In the genomic region with DNA sequence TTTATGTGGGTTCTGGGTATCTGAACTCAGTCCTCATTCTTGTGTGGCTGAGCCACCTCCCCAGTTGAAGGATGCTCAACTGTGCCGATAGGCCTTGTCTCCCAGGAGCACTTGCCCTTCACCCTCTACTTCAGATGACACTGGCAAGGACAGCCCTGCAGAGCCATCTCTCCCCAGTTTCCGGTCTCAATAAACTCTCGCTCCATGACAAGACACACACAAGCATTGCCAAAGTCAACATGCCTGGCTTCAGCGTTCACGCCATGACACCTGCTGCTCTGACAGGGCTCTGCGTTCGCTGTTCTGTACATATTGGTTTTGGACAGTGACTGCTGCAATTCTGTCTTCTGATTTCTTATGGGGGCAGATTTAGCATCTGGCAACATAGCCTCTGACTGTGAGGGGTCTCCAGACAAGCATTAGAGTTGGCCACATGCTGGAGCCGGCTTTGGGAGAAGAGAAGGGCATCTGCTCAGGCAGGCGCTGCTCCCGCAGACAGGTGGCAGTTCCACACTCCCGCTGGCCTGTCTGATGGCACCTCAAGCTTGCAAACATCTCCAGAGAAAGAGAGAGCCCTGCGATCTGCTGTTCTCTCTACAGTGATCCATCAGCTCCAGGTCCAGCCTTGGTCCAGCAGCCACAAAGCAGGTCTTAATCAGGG, we compare ENCODE assay signal across 30 mouse cellular contexts. TPM values are rescaled to one million over a fixed set of nuclear protein-coding genes. Genes with fewer than 3 reads are reported as not detected.
A peak's percentile ranks its signal among the peaks of the same experiment; 100 is the strongest.
DNase-seq lines count a peak whose midpoint lies in the region; ATAC-seq and TF ChIP-seq lines count a peak whose summit lies in the region.
"Had no signal": no experiment of that assay in that cellular context is flagged by ENCODE, and none has a peak within 500 bp of the region (broad histone marks: within the 10 kb centered on the region; RNA-seq: fewer than 3 reads in every experiment).

No protein-coding gene starts in this region.

- no peaks in the 10 kb centered on the region for H3K27me3 ChIP-seq in hindbrain, embryonic 16.5 days (replicated peaks; ENCODE audit: control insufficient read depth, insufficient read depth, low read length)
- H3K27me3 ChIP-seq in hindbrain, embryonic 10.5 days (ENCODE audit: insufficient read depth, poor library complexity, severe bottlenecking), result no peaks in the 10 kb centered on the region
- no peaks in the 10 kb centered on the region; the same call in 1 of the 2 replicates for H3K27me3 ChIP-seq in midbrain, postnatal 0 days (ENCODE audit: insufficient read depth, low read length)
- no peaks in the 10 kb centered on the region for H3K27me3 ChIP-seq in midbrain, embryonic 11.5 days (ENCODE audit: control insufficient read depth, insufficient read depth, low read length)
- H3K27me3 ChIP-seq: embryonic facial prominence, embryonic 15.5 days; forebrain, embryonic 12.5 days; hindbrain, embryonic 13.5 days; midbrain, embryonic 13.5 days had no signal

- H3K4me3 ChIP-seq in hindbrain, embryonic 16.5 days (ENCODE audit: low read length), result no peak overlapping the region
- H3K4me3 ChIP-seq in hindbrain, embryonic 10.5 days, result no peak overlapping the region
- no peak overlapping the region for H3K4me3 ChIP-seq in midbrain, postnatal 0 days (ENCODE audit: low read depth, low read length)
- H3K4me3 ChIP-seq in midbrain, embryonic 11.5 days (ENCODE audit: low read depth, low read length), result no peak overlapping the region
- H3K4me3 ChIP-seq: embryonic facial prominence, embryonic 10.5 days; embryonic facial prominence, embryonic 15.5 days; forebrain, embryonic 12.5 days; hindbrain, embryonic 13.5 days; megakaryocyte, embryonic 14.5 days; midbrain, embryonic 13.5 days had no signal

- no peaks in the 10 kb centered on the region for H3K36me3 ChIP-seq in hindbrain, embryonic 16.5 days (ENCODE audit: control insufficient read depth, insufficient read depth, low read length)
- H3K36me3 ChIP-seq in hindbrain, embryonic 10.5 days, result no peaks in the 10 kb centered on the region
- no peaks in the 10 kb centered on the region for H3K36me3 ChIP-seq in midbrain, postnatal 0 days (ENCODE audit: insufficient read depth, low read length)
- H3K36me3 ChIP-seq in midbrain, embryonic 11.5 days (ENCODE audit: control insufficient read depth, insufficient read depth, low read length), result no peaks in the 10 kb centered on the region
- H3K36me3 ChIP-seq: embryonic facial prominence, embryonic 10.5 days; embryonic facial prominence, embryonic 15.5 days; forebrain, embryonic 12.5 days; hindbrain, embryonic 13.5 days; midbrain, embryonic 13.5 days had no signal

- H3K9me3 ChIP-seq in hindbrain, embryonic 16.5 days (ENCODE audit: control insufficient read depth, low read length), result no peaks in the 10 kb centered on the region
- H3K9me3 ChIP-seq in hindbrain, embryonic 10.5 days, result no peaks in the 10 kb centered on the region
- H3K9me3 ChIP-seq in midbrain, postnatal 0 days (ENCODE audit: low read length), result no peaks in the 10 kb centered on the region
- H3K9me3 ChIP-seq in midbrain, embryonic 11.5 days (ENCODE audit: control insufficient read depth, low read length), result no peaks in the 10 kb centered on the region
- H3K9me3 ChIP-seq: embryonic facial prominence, embryonic 10.5 days; embryonic facial prominence, embryonic 15.5 days; forebrain, embryonic 12.5 days; hindbrain, embryonic 13.5 days; midbrain, embryonic 13.5 days had no signal

- no peak overlapping the region for H3K27ac ChIP-seq in hindbrain, embryonic 16.5 days (ENCODE audit: low read depth, low read length)
- no peak overlapping the region for H3K27ac ChIP-seq in hindbrain, embryonic 10.5 days
- no peak overlapping the region for H3K27ac ChIP-seq in midbrain, postnatal 0 days (ENCODE audit: low read depth, low read length)
- no peak overlapping the region for H3K27ac ChIP-seq in midbrain, embryonic 11.5 days (ENCODE audit: low read depth, low read length)
- H3K27ac ChIP-seq: embryonic facial prominence, embryonic 10.5 days; embryonic facial prominence, embryonic 15.5 days; forebrain, embryonic 12.5 days; hindbrain, embryonic 13.5 days; midbrain, embryonic 13.5 days had no signal

- H3K9ac ChIP-seq in hindbrain, embryonic 16.5 days (ENCODE audit: low read depth, low read length), result no peak overlapping the region
- H3K9ac ChIP-seq in midbrain, postnatal 0 days (replicated peaks; ENCODE audit: low read length, poor library complexity, severe bottlenecking), result no peak overlapping the region
- no peak overlapping the region for H3K9ac ChIP-seq in midbrain, embryonic 11.5 days (ENCODE audit: low read length)
- H3K9ac ChIP-seq: embryonic facial prominence, embryonic 15.5 days; forebrain, embryonic 12.5 days; forebrain, postnatal 0 days; hindbrain, embryonic 13.5 days; midbrain, embryonic 13.5 days had no signal

- no peak for TF ChIP-seq CTCF in midbrain, postnatal 0 days (IDR thresholded peaks at IDR 0.05)

- 76% methylated on average over 12 of the region's 12 CpGs for WGBS in hindbrain, embryonic 16.5 days
- 87% methylated on average over 12 of the region's 12 CpGs for WGBS in hindbrain, embryonic 10.5 days
- 83% methylated on average over 12 of the region's 12 CpGs for WGBS in midbrain, postnatal 0 days
- WGBS in midbrain, embryonic 11.5 days, result 91% methylated on average over 12 of the region's 12 CpGs

- no peak overlapping the region for H3K4me2 ChIP-seq in hindbrain, embryonic 16.5 days (ENCODE audit: low read length)
- no peak overlapping the region for H3K4me2 ChIP-seq in midbrain, postnatal 0 days (ENCODE audit: low read depth, low read length, poor library complexity, severe bottlenecking)
- no peak overlapping the region for H3K4me2 ChIP-seq in midbrain, embryonic 11.5 days
- H3K4me2 ChIP-seq: embryonic facial prominence, embryonic 15.5 days; forebrain, embryonic 12.5 days; hindbrain, embryonic 13.5 days; midbrain, embryonic 13.5 days had no signal

- no peak for DNase-seq in hindbrain, embryonic 10.5 days (ENCODE audit: low spot score)
- DNase-seq in midbrain, postnatal 0 days (ENCODE audit: low spot score), result peak; percentile 36
- DNase-seq in midbrain, embryonic 11.5 days (ENCODE audit: low spot score, missing footprints), result no peak
- DNase-seq in cerebellum, adult 9-11 months, result peak; percentile 88
- peak; percentile 77 for DNase-seq in gonadal fat pad, adult 2 months (ENCODE audit: low read depth)
- DNase-seq in spleen, postnatal 14 days (ENCODE audit: low spot score in 2 of 2), result no peak
- no peak for DNase-seq in left cerebral cortex, adult 9 months (ENCODE audit: low spot score in 2 of 2)
- DNase-seq: adrenal gland, postnatal 10 days; forebrain, postnatal 0 days; kidney, adult 11 months; kidney, postnatal 4 days; liver; lung, adult 18-20 months; lung, postnatal 4 days; right cerebral cortex, postnatal 25 days; thymus, postnatal 14 days had no signal

- H3K4me1 ChIP-seq in hindbrain, embryonic 16.5 days (ENCODE audit: control insufficient read depth, insufficient read depth, low read depth, low read length), result peaks cover 6% of the 10 kb centered on the region; the same call in 1 of the 2 replicates
- H3K4me1 ChIP-seq in hindbrain, embryonic 10.5 days (replicated peaks), result peaks cover 6% of the 10 kb centered on the region; the same call in 1 of the 2 replicates
- no peaks in the 10 kb centered on the region for H3K4me1 ChIP-seq in midbrain, postnatal 0 days (ENCODE audit: insufficient read depth, low read length)
- H3K4me1 ChIP-seq in midbrain, embryonic 11.5 days (ENCODE audit: control insufficient read depth, insufficient read depth, low read length), result no peaks in the 10 kb centered on the region
- H3K4me1 ChIP-seq: embryonic facial prominence, embryonic 15.5 days; midbrain, embryonic 13.5 days had no signal

- ATAC-seq in hindbrain, embryonic 16.5 days, result 0 out of 2 replicates have a peak, but pooled peaks have one; percentile 38
- no peak for ATAC-seq in midbrain, postnatal 0 days (ENCODE audit: low FRiP score)
- ATAC-seq in midbrain, embryonic 11.5 days (ENCODE audit: low FRiP score), result no peak
- ATAC-seq: forebrain, postnatal 0 days; inflammation-experienced regulatory T-cells, adult 6 months; lung, postnatal 0 days; midbrain, embryonic 13.5 days had no signal

RNA-seq across cellular contexts. Expression of gene Ldhal6b, which starts 31.6 kb away (rescaled TPM):
- polyA plus RNA-seq in hindbrain, embryonic 16.5 days (2015; fragmentation: Nextera tagmentation; extraction: Ambion mirVana), result not detected in 2 replicates
- polyA plus RNA-seq in hindbrain, embryonic 10.5 days (2016; fragmentation: Nextera tagmentation; extraction: Ambion mirVana), result 0.14 TPM in 1 of 2 replicates, not detected in the other
- 0.19 and 0.55 TPM in 2 replicates for total RNA-seq in midbrain, postnatal 0 days (2014; rRNA removed)
- polyA plus RNA-seq in midbrain, postnatal 0 days (2015; fragmentation: Nextera tagmentation; extraction: Ambion mirVana), result 0.10 and 0.15 TPM in 2 replicates
- not detected in 2 replicates for polyA plus RNA-seq in midbrain, embryonic 11.5 days (2014; fragmentation: Nextera tagmentation; extraction: Ambion mirVana)
- polyA plus RNA-seq in gonadal fat pad, adult 2 months (2012; rRNA removed), result 0.89 and 2.2 TPM in 2 replicates
- polyA plus RNA-seq: C2C12; embryonic facial prominence, embryonic 10.5 days; embryonic facial prominence, embryonic 15.5 days; forebrain, postnatal 0 days; heart, embryonic 14.5 days; inflammation-experienced regulatory T-cells, adult 6 months; kidney, embryonic 14.5 days; limb, embryonic 11.5 days; lung, postnatal 0 days; midbrain, embryonic 13.5 days; stomach, embryonic 16.5 days had no signal

RNA-seq across cellular contexts. Expression of gene Tmem242, which starts 53.0 kb away (rescaled TPM):
- 112 and 118 TPM in 2 replicates for polyA plus RNA-seq in hindbrain, embryonic 16.5 days (2015; fragmentation: Nextera tagmentation; extraction: Ambion mirVana)
- 131 and 143 TPM in 2 replicates for polyA plus RNA-seq in hindbrain, embryonic 10.5 days (2016; fragmentation: Nextera tagmentation; extraction: Ambion mirVana)
- total RNA-seq in midbrain, postnatal 0 days (2014; rRNA removed), result 61.4 and 75.8 TPM in 2 replicates
- polyA plus RNA-seq in midbrain, postnatal 0 days (2015; fragmentation: Nextera tagmentation; extraction: Ambion mirVana), result 123 and 129 TPM in 2 replicates
- polyA plus RNA-seq in midbrain, embryonic 11.5 days (2014; fragmentation: Nextera tagmentation; extraction: Ambion mirVana), result 129 and 144 TPM in 2 replicates
- polyA plus RNA-seq in gonadal fat pad, adult 2 months (2012; rRNA removed), result 14.6 and 23.4 TPM in 2 replicates

Comparison
In these comparisons a context has a peak if more than half of its experiments do, and no peak if none do; other contexts are left out.
1. DNase-seq: peak in midbrain, postnatal 0 days (single experiment), cerebellum, adult 9-11 months (single experiment) and gonadal fat pad, adult 2 months (single experiment); none in hindbrain, embryonic 10.5 days (single experiment), midbrain, embryonic 11.5 days (single experiment), spleen, postnatal 14 days (0 of 2) and left cerebral cortex, adult 9 months (0 of 2).